8 mouse cellular contexts compared by ENCODE assay signal in the genomic region with DNA sequence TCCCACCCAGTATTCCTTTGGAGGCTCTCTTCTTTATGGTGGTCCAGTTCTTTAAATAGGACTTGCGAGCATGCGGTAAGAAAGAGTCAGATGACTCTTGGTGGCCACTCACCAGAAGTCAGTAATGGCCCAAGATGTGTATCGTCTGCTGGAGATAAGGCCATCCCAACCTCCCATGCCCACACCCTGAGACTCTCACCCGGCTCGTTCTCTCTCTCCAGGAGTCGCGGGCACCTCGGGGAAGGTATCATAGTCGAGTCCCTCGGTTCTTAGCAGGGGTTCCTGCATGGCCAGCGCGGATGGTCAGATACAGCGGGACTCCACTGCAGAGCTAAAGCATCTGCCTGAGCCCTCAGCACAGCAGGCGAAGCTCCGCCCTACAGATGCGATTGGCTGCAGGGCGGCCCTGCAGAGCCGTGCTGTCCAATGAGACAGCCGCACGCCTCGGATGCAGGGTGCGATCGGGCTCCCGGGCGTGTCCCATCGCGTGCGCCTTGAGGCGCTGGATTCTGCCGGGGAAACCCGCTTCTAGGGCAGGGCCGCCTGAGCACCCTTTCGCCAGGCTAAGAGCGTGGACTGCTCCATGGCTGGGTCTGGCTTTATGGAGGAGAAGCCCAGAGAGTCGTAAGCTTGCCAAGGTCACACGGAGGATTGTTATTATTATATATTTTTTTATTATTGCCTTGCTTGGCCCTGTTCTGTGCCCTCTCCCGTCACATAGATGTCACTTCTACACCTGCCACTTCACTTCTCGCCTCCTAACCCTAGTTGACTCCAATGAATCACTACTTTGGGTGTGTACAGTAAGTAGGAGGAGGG. TPM values are rescaled to one million over a fixed set of nuclear protein-coding genes. Genes with fewer than 3 reads are reported as not detected.
DNase-seq lines count a peak whose midpoint lies in the region; ATAC-seq lines count a peak whose summit lies in the region.

Gene Slc2a6, minus strand, starts transcription at position 381 of the 819 bp plus-strand sequence.

- H3K27ac ChIP-seq in embryonic facial prominence, embryonic 10.5 days (replicated peaks): no peak within 1 kb of the TSS
- no peak within 1 kb of the TSS for H3K27ac ChIP-seq in midbrain, embryonic 12.5 days (replicated peaks)

- peaks cover 34% of the 10 kb centered on the region for H3K27me3 ChIP-seq in embryonic facial prominence, embryonic 10.5 days (replicated peaks; ENCODE audit: low read depth, poor library complexity, severe bottlenecking)
- peaks cover 26% of the 10 kb centered on the region for H3K27me3 ChIP-seq in midbrain, embryonic 12.5 days

- peak; percentile 93 for DNase-seq in adrenal gland, postnatal 10 days
- peak; percentile 90 for DNase-seq in embryonic facial prominence, embryonic 10.5 days (ENCODE audit: low spot score)
- DNase-seq in heart, adult 11 months: peak; percentile 99
- DNase-seq in kidney, adult 11 months: peak; percentile 79
- DNase-seq in left cerebral cortex, postnatal 4 days: peak; percentile 85
- peak; percentile 81 for DNase-seq in skeletal muscle tissue, adult 2 months (ENCODE audit: low read depth, low spot score)
- no peak for DNase-seq in adipocyte (ENCODE audit: low spot score)

- intact Hi-C loops in left cerebral cortex, postnatal 4 days (cut with DNase I): no loop called here

- no peaks in the 10 kb centered on the region for H3K36me3 ChIP-seq in embryonic facial prominence, embryonic 10.5 days (replicated peaks)
- H3K36me3 ChIP-seq in midbrain, embryonic 12.5 days: no peaks in the 10 kb centered on the region

- peak within 1 kb of the TSS; percentile 49 for H3K9ac ChIP-seq in midbrain, embryonic 12.5 days (replicated peaks)

- H3K4me3 ChIP-seq in embryonic facial prominence, embryonic 10.5 days: peak within 1 kb of the TSS; percentile 53
- H3K4me3 ChIP-seq in midbrain, embryonic 12.5 days: peak within 1 kb of the TSS; percentile 39

- H3K9me3 ChIP-seq in embryonic facial prominence, embryonic 10.5 days: no peaks in the 10 kb centered on the region
- H3K9me3 ChIP-seq in midbrain, embryonic 12.5 days: no peaks in the 10 kb centered on the region

- peaks cover 13% of the 10 kb centered on the region for H3K4me1 ChIP-seq in embryonic facial prominence, embryonic 10.5 days
- 0 out of 2 replicates have a peak, but pooled peaks cover 10% of the 10 kb centered on the region for H3K4me1 ChIP-seq in midbrain, embryonic 12.5 days

- WGBS in embryonic facial prominence, embryonic 10.5 days: 4% methylated on average over 38 of the region's 38 CpGs
- 2% methylated on average over 38 of the region's 38 CpGs for WGBS in midbrain, embryonic 12.5 days

- H3K4me2 ChIP-seq in midbrain, embryonic 12.5 days (replicated peaks): peak within 1 kb of the TSS; percentile 61

- peak; percentile 98 for ATAC-seq in midbrain, embryonic 12.5 days (ENCODE audit: low FRiP score, low read depth)

RNA-seq across cellular contexts. Expression of gene Slc2a6, which starts in this region (rescaled TPM):
- total RNA-seq in adrenal gland, postnatal 10 days (2021): 1 to 10 TPM; 1.2 to 1.7 TPM
- 1.4 and 2.3 TPM in 2 replicates for polyA plus RNA-seq in embryonic facial prominence, embryonic 10.5 days (2016; fragmentation: Nextera tagmentation; extraction: Ambion mirVana)
- total RNA-seq in left cerebral cortex, postnatal 4 days (2021): 10 to 100 TPM; 23.3 to 27.5 TPM
- 2.9 and 3.5 TPM in 2 replicates for polyA plus RNA-seq in midbrain, embryonic 12.5 days (2016; fragmentation: Nextera tagmentation; extraction: Ambion mirVana)

Comparison
In these comparisons a context has a peak if more than half of its experiments do, and no peak if none do; other contexts are left out.
1. RNA of gene Slc2a6 (total RNA-seq): 23.3 to 27.5 TPM in left cerebral cortex, postnatal 4 days; 1.2 to 1.7 TPM in adrenal gland, postnatal 10 days; every median in the first group is over 4 times any median in the second.